9 mouse cellular contexts compared by ENCODE assay signal in the genomic region with DNA sequence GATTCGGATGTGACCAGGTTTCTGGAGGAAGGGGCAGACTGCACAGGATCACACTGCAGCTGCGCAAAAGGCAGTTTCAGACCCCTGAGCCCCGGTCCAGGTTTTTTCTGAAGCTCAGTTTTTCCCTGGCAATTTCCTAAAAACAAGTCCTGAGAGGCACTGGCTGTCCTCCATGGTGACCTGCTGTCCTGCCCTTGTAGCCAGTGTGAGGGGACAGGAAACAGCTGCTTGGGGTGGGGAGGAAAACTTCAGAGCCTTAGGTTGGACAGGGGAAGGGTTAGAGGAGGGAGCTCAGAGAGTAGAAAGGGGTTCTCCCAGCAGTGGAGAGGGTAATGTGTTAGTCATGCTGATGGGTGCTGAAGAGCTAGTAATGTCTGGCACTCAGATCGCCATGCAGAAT. TPM values are rescaled to one million over a fixed set of nuclear protein-coding genes. Genes with fewer than 3 reads are reported as not detected.
A peak's percentile ranks its signal among the peaks of the same experiment; 100 is the strongest.
DNase-seq lines count a peak whose midpoint lies in the region; ATAC-seq and TF ChIP-seq lines count a peak whose summit lies in the region.
"Had no signal": no experiment of that assay in that cellular context is flagged by ENCODE, and none has a peak within 500 bp of the region (broad histone marks: within the 10 kb centered on the region; RNA-seq: fewer than 3 reads in every experiment).

No protein-coding gene starts in this region.

- no peak overlapping the region for H3K4me3 ChIP-seq in embryonic facial prominence, embryonic 14.5 days (ENCODE audit: low read depth, low read length)
- H3K4me3 ChIP-seq in kidney, adult 2 months (ENCODE audit: insufficient read depth, low read depth, low read length): peak overlapping the region; percentile 23

- H3K27ac ChIP-seq in embryonic facial prominence, embryonic 14.5 days (replicated peaks; ENCODE audit: low read depth, low read length): 0 out of 2 replicates have a peak overlapping the region, but pooled peaks have one; percentile 15
- H3K27ac ChIP-seq in kidney, adult 2 months (ENCODE audit: insufficient read depth, low read depth, low read length): peak overlapping the region; percentile 84

- H3K27me3 ChIP-seq in embryonic facial prominence, embryonic 14.5 days (replicated peaks; ENCODE audit: control insufficient read depth, insufficient read depth, low read length): no peaks in the 10 kb centered on the region
- H3K27me3 ChIP-seq in kidney, adult 2 months (replicated peaks; ENCODE audit: control insufficient read depth, insufficient read depth, low read length): no peaks in the 10 kb centered on the region

- no peak overlapping the region for H3K9ac ChIP-seq in embryonic facial prominence, embryonic 14.5 days (ENCODE audit: low read depth, low read length)

- TF ChIP-seq CTCF in kidney, adult 2 months (conservative IDR thresholded peaks at IDR 0.05; ENCODE audit: insufficient read depth, insufficient read length, low read depth, low read length): no peak

- 50% methylated on average over 4 of the region's 4 CpGs for WGBS in embryonic facial prominence, embryonic 14.5 days
- WGBS in kidney, adult 2 months: 18% methylated on average over 4 of the region's 4 CpGs

- H3K4me1 ChIP-seq in embryonic facial prominence, embryonic 14.5 days (ENCODE audit: control insufficient read depth, insufficient read depth, low read length): peaks cover 2% of the 10 kb centered on the region; the same call in 1 of the 2 replicates
- peaks cover 4% of the 10 kb centered on the region; the same call in 1 of the 2 replicates for H3K4me1 ChIP-seq in kidney, adult 2 months (ENCODE audit: control insufficient read depth, insufficient read depth, low read length)

- no peak for ATAC-seq in embryonic facial prominence, embryonic 14.5 days (ENCODE audit: low read depth)
- no peak for ATAC-seq in monocyte, adult 5-6 weeks (replicated peaks; ENCODE audit: insufficient number of reproducible peaks, low FRiP score, low TSS enrichment, poor library complexity, severe bottlenecking)
- ATAC-seq: midbrain, embryonic 16.5 days had no signal

- no peak for TF ChIP-seq POLR2A in kidney, adult 2 months (IDR thresholded peaks at IDR 0.05; ENCODE audit: low read depth, low read length)

- no peak overlapping the region for H3K4me2 ChIP-seq in embryonic facial prominence, embryonic 14.5 days (ENCODE audit: low read depth, low read length)

- H3K36me3 ChIP-seq in embryonic facial prominence, embryonic 14.5 days (ENCODE audit: control insufficient read depth, insufficient read depth, low read length): no peaks in the 10 kb centered on the region
- H3K36me3 ChIP-seq in kidney, adult 2 months (ENCODE audit: control insufficient read depth, insufficient read depth, low read length): no peaks in the 10 kb centered on the region

- no peaks in the 10 kb centered on the region for H3K9me3 ChIP-seq in embryonic facial prominence, embryonic 14.5 days (ENCODE audit: control insufficient read depth, low read length)

- peak; percentile 51 for DNase-seq in adrenal gland, postnatal 10 days
- no peak for DNase-seq in adrenal gland, postnatal 4 days (ENCODE audit: low spot score in 2 of 2)
- DNase-seq in embryonic facial prominence, embryonic 14.5 days (ENCODE audit: low spot score): peak; percentile 13
- DNase-seq in kidney, adult 2 months: peak; percentile 83
- peak; percentile 86 for DNase-seq in lung, postnatal 25 days (ENCODE audit: low spot score)
- no peak for DNase-seq in frontal cortex, postnatal 10 days (ENCODE audit: low spot score in 2 of 2)
- DNase-seq in gastrocnemius, adult 8-10 months (ENCODE audit: low spot score in 2 of 2): no peak

RNA-seq across cellular contexts. Expression of a gene that starts 2.7 kb away (rescaled TPM):
- total RNA-seq in adrenal gland, postnatal 10 days (2021): 100 to 1,000 TPM in 1 of 2 experiments, 10 to 100 TPM in 1; 85.3 to 108 TPM
- 100 to 1,000 TPM; 117 to 136 TPM for total RNA-seq in adrenal gland, postnatal 4 days (2021)
- polyA plus RNA-seq in embryonic facial prominence, embryonic 14.5 days (2014; fragmentation: Nextera tagmentation; extraction: Ambion mirVana): 38.7 and 39.4 TPM in 2 replicates
- 83.0 and 89.3 TPM in 2 replicates for polyA plus RNA-seq in kidney, adult 2 months (2012; rRNA removed)
- 8.6 to 12.3 TPM (median 10.3 TPM) in 3 replicates for total RNA-seq in monocyte, adult 5-6 weeks (2017)
- total RNA-seq in gastrocnemius, adult 8-10 months (2022): 10 to 100 TPM; 12.4 to 17.4 (median 14.8) TPM

RNA-seq across cellular contexts. Expression of a gene that starts 11.4 kb away (rescaled TPM):
- 1,000 to 10,000 TPM; 1,671 to 1,675 TPM for total RNA-seq in adrenal gland, postnatal 10 days (2021)
- 1,000 to 10,000 TPM; 1,918 to 2,060 TPM for total RNA-seq in adrenal gland, postnatal 4 days (2021)
- 1,198 and 1,307 TPM in 2 replicates for polyA plus RNA-seq in embryonic facial prominence, embryonic 14.5 days (2014; fragmentation: Nextera tagmentation; extraction: Ambion mirVana)
- polyA plus RNA-seq in kidney, adult 2 months (2012; rRNA removed): 620 and 1,023 TPM in 2 replicates
- total RNA-seq in monocyte, adult 5-6 weeks (2017): 887 to 1,482 TPM (median 1,008 TPM) in 3 replicates
- 100 to 1,000 TPM; 634 to 807 (median 649) TPM for total RNA-seq in gastrocnemius, adult 8-10 months (2022)

RNA-seq across cellular contexts. Expression of a gene that starts 11.4 kb away (rescaled TPM):
- total RNA-seq in adrenal gland, postnatal 10 days (2021): 100 to 1,000 TPM; 564 to 570 TPM
- 100 to 1,000 TPM; 354 to 402 TPM for total RNA-seq in adrenal gland, postnatal 4 days (2021)
- polyA plus RNA-seq in embryonic facial prominence, embryonic 14.5 days (2014; fragmentation: Nextera tagmentation; extraction: Ambion mirVana): 479 and 488 TPM in 2 replicates
- polyA plus RNA-seq in kidney, adult 2 months (2012; rRNA removed): 672 and 745 TPM in 2 replicates
- total RNA-seq in monocyte, adult 5-6 weeks (2017): 107 to 131 TPM (median 117 TPM) in 3 replicates
- 100 to 1,000 TPM; 371 to 396 (median 385) TPM for total RNA-seq in gastrocnemius, adult 8-10 months (2022)

RNA-seq across cellular contexts. Expression of a gene that starts 29.9 kb away (rescaled TPM):
- 10 to 100 TPM; 29.6 to 39.4 TPM for total RNA-seq in adrenal gland, postnatal 10 days (2021)
- total RNA-seq in adrenal gland, postnatal 4 days (2021): 10 to 100 TPM; 34.3 to 36.0 TPM
- polyA plus RNA-seq in embryonic facial prominence, embryonic 14.5 days (2014; fragmentation: Nextera tagmentation; extraction: Ambion mirVana): 60.5 and 62.3 TPM in 2 replicates
- polyA plus RNA-seq in kidney, adult 2 months (2012; rRNA removed): 71.3 and 87.8 TPM in 2 replicates
- total RNA-seq in monocyte, adult 5-6 weeks (2017): 1.1 to 1.5 TPM in 2 of 3 replicates, not detected in the other
- total RNA-seq in gastrocnemius, adult 8-10 months (2022): 10 to 100 TPM; 16.3 to 18.0 (median 17.0) TPM

RNA-seq across cellular contexts. Expression of a gene that starts 31.4 kb away (rescaled TPM):
- 100 to 1,000 TPM; 156 to 168 TPM for total RNA-seq in adrenal gland, postnatal 10 days (2021)
- total RNA-seq in adrenal gland, postnatal 4 days (2021): 10 to 100 TPM; 43.9 to 68.2 TPM
- polyA plus RNA-seq in embryonic facial prominence, embryonic 14.5 days (2014; fragmentation: Nextera tagmentation; extraction: Ambion mirVana): 35.7 and 52.1 TPM in 2 replicates
- 19.2 and 21.0 TPM in 2 replicates for polyA plus RNA-seq in kidney, adult 2 months (2012; rRNA removed)
- total RNA-seq in monocyte, adult 5-6 weeks (2017): 0.29 to 1.2 TPM in 2 of 3 replicates, not detected in the other
- 1 to 10 TPM in 3 of 4 experiments, under 1 TPM in 1; 0.41 to 5.5 (median 3.0) TPM for total RNA-seq in gastrocnemius, adult 8-10 months (2022)

Comparison
In these comparisons a context has a peak if more than half of its experiments do, and no peak if none do; other contexts are left out.
1. DNase-seq: peak in adrenal gland, postnatal 10 days (single experiment), embryonic facial prominence, embryonic 14.5 days (single experiment), kidney, adult 2 months (single experiment) and lung, postnatal 25 days (single experiment); none in adrenal gland, postnatal 4 days (0 of 2), frontal cortex, postnatal 10 days (0 of 2) and gastrocnemius, adult 8-10 months (0 of 2).